Mouse (Mus musculus) skeletal muscle tissue, adult 2 months (tissue): ENCODE measurements at regions not wholly inside any gene's neighbourhood (a gene's known extent, or its start where the extent isn't known, plus 50 kb on each side); places are given as distances from the start of the nearest gene placed in this dataset.

ENCODE experiments used
- DNase-seq: peaks from one replicate; pipeline ENCODE4 v3.0.0-alpha.2; 2012; ENCODE audit warnings: low read depth, low spot score

- no peak for DNase-seq
Measured at GRCm38 (mm10) chr4:140402319-140402718, 155.7 kb upstream of the Igsf21 start.

- no peak for DNase-seq
Measured at GRCm38 (mm10) chr4:140401632-140402031, 155.0 kb upstream of the Igsf21 start.

GRCm38 (mm10) chr4:140396548-140396947, 150.0 kb upstream of the Igsf21 start:
- DNase-seq = no peak

GRCm38 (mm10) chr4:140392290-140392689, 145.7 kb upstream of the Igsf21 start:
- DNase-seq = no peak

GRCm38 (mm10) chr4:140390684-140391234, 144.2 kb upstream of the Igsf21 start:
- no peak for DNase-seq

GRCm38 (mm10) chr4:140385686-140386085, 139.1 kb upstream of the Igsf21 start:
- DNase-seq = no peak

GRCm38 (mm10) chr4:140385226-140385625, 138.6 kb upstream of the Igsf21 start:
- DNase-seq = no peak

- DNase-seq = no peak
Measured at GRCm38 (mm10) chr4:140383596-140383995, 137.0 kb upstream of the Igsf21 start.

- DNase-seq = no peak
Measured at GRCm38 (mm10) chr4:140380733-140381132, 134.1 kb upstream of the Igsf21 start.

- no peak for DNase-seq
Measured at GRCm38 (mm10) chr4:140377941-140378340, 131.4 kb upstream of the Igsf21 start.

- DNase-seq = no peak
Measured at GRCm38 (mm10) chr4:140372586-140373325, 126.2 kb upstream of the Igsf21 start.

GRCm38 (mm10) chr4:140371426-140372213, 125.0 kb upstream of the Igsf21 start:
- DNase-seq = no peak

- no peak for DNase-seq
Measured at GRCm38 (mm10) chr4:140366975-140367680, 120.5 kb upstream of the Igsf21 start.

GRCm38 (mm10) chr4:140358846-140359245, 112.3 kb upstream of the Igsf21 start:
- no peak for DNase-seq

GRCm38 (mm10) chr4:140358103-140358502, 111.5 kb upstream of the Igsf21 start:
- DNase-seq = peak; percentile 8

- no peak for DNase-seq
Measured at GRCm38 (mm10) chr4:140355144-140355550, 108.6 kb upstream of the Igsf21 start.

GRCm38 (mm10) chr4:140348802-140349201, 102.2 kb upstream of the Igsf21 start:
- DNase-seq = no peak

GRCm38 (mm10) chr4:140330138-140330537, 83.6 kb upstream of the Igsf21 start:
- no peak for DNase-seq

- no peak for DNase-seq
Measured at GRCm38 (mm10) chr4:140326706-140327440, 80.3 kb upstream of the Igsf21 start.

GRCm38 (mm10) chr4:140325677-140326052, 79.1 kb upstream of the Igsf21 start:
- DNase-seq = no peak

- no peak for DNase-seq
Measured at GRCm38 (mm10) chr4:140324971-140325676, 78.5 kb upstream of the Igsf21 start.
